Mouse (Mus musculus) lung, postnatal 0 days (tissue): ENCODE results near the gene Psmb9. TPM values are rescaled to one million over a fixed set of nuclear protein-coding genes. Genes with fewer than 3 reads are reported as not detected.

Experiments
- ATAC-seq: fragments of 200-750 bp; cut with Nextera tagmentation; 2 replicates; pipeline ENCODE4 v1.8.0; 2017; ENCODE audit warnings: moderate library complexity
- DNase-seq: peaks from one replicate; pipeline ENCODE4 v3.0.0-alpha.2; 2016; ENCODE audit warnings: low spot score
- H3K27ac ChIP-seq: fragments of 300-500 bp; sonication (generic); 2 replicates; pipeline ENCODE4 v1.5.1; 2014; ENCODE audit warnings: antibody characterized with exemption, mild to moderate bottlenecking, low read length, mixed read lengths
- H3K27me3 ChIP-seq: fragments of 300-500 bp; sonication (generic); replicated peaks from 2 replicates; pipeline ENCODE4 v1.6.1; 2014; ENCODE audit warnings: low read length, mixed read lengths; ENCODE audit not compliant: insufficient read depth
- H3K36me3 ChIP-seq: fragments of 300-500 bp; sonication (generic); 2 replicates; pipeline ENCODE4 v1.6.1; 2014; ENCODE audit warnings: low read length, mixed read lengths; ENCODE audit not compliant: insufficient read depth
- H3K4me1 ChIP-seq: fragments of 300-500 bp; sonication (generic); 2 replicates; pipeline ENCODE4 v1.6.1; 2014; ENCODE audit warnings: antibody characterized with exemption, low read depth, low read length, mixed read lengths; ENCODE audit not compliant: insufficient read depth
- H3K4me2 ChIP-seq: fragments of 300-500 bp; sonication (generic); replicated peaks from 2 replicates; pipeline ENCODE4 v1.6.1; 2014; ENCODE audit warnings: low read depth, mild to moderate bottlenecking, low read length, moderate library complexity, mixed read lengths
- H3K4me3 ChIP-seq: fragments of 300-500 bp; sonication (generic); 2 replicates; pipeline ENCODE4 v1.5.1; 2014; ENCODE audit warnings: low read depth, low read length
- H3K9ac ChIP-seq: fragments of 300-500 bp; sonication (generic); replicated peaks from 2 replicates; pipeline ENCODE4 v1.6.1; 2014; ENCODE audit warnings: low read depth, mild to moderate bottlenecking
- H3K9me3 ChIP-seq: fragments of 300-500 bp; sonication (generic); 2 replicates; pipeline ENCODE4 v1.6.1; 2016; ENCODE audit warnings: low read length, mixed read lengths
- CTCF ChIP-seq: IDR thresholded peaks from 2 replicates; pipeline ENCODE4 v1.5.1; 2016; ENCODE audit warnings: antibody characterized with exemption, mild to moderate bottlenecking
- EP300 ChIP-seq: IDR thresholded peaks from 2 replicates; pipeline ENCODE4 v1.6.1; 2016; ENCODE audit warnings: antibody characterized with exemption, mild to moderate bottlenecking, control low read depth
- WGBS: fragments of 180-500 bp; shearing (Covaris S2); extraction: QIAGEN DNeasy Blood & Tissue Kit; methylation state at CpG from one replicate; pipeline ENCODE4 v1.1.7; 2014; 5-methylcytosine and 5-hydroxymethylcytosine counted together
- polyA plus RNA-seq: library from polyadenylated mRNA; unstranded; fragments of >200 nt; fragmentation: Nextera tagmentation; extraction: Ambion mirVana; gene quantifications from 2 replicates; pipeline ENCODE4 v1.2.1, GENCODE M21; 2015

Psmb9 gene
- polyA plus RNA-seq, 1 experiment from 2014 or later: 16.4 TPM

- peak overlapping the region; percentile 83 for H3K4me2 ChIP-seq
- 0 out of 2 replicates have a peak overlapping the region, but pooled peaks have one; percentile 73 for H3K4me3 ChIP-seq
- no peaks in the 10 kb centered on the region for H3K9me3 ChIP-seq
- ATAC-seq (no peak), DNase-seq (no peak)
- H3K9ac ChIP-seq: no peak overlapping the region
- 0 out of 2 replicates have a peak, but pooled peaks cover 7% of the 10 kb centered on the region for H3K27me3 ChIP-seq
- H3K27ac ChIP-seq: no peak overlapping the region
- WGBS: 67% methylated on average over 12 of the region's 12 CpGs
- H3K4me1 ChIP-seq: no peaks in the 10 kb centered on the region
- TF ChIP-seq CTCF: no peak
- TF ChIP-seq EP300: no peak
- H3K36me3 ChIP-seq: no peaks in the 10 kb centered on the region
Measured at GRCm38 (mm10) chr17:34199050-34199619, 11.6 kb upstream of the Psmb9 start.

- H3K27me3 ChIP-seq: 0 out of 2 replicates have a peak, but pooled peaks cover 7% of the 10 kb centered on the region
- 9% methylated on average over 11 of the region's 11 CpGs for WGBS
- ATAC-seq: 0 out of 2 replicates have a peak, but pooled peaks have one; percentile 6
Measured at GRCm38 (mm10) chr17:34198521-34198912, 11.0 kb upstream of the Psmb9 start.

GRCm38 (mm10) chr17:34197904-34198520 lies 10.4 kb upstream of the Psmb9 start:
- Histone ChIP-seq H3K4me2 (peak overlapping the region; percentile 83), H3K27ac (no peak overlapping the region), H3K36me3 (no peaks in the 10 kb centered on the region), H3K27me3 (0 out of 2 replicates have a peak, but pooled peaks cover 7% of the 10 kb centered on the region), H3K9me3 (no peaks in the 10 kb centered on the region), H3K4me3 (peak overlapping the region; percentile 73), H3K9ac (peak overlapping the region; percentile 40; the same call in 1 of the 2 replicates), H3K4me1 (no peaks in the 10 kb centered on the region)
- WGBS: 1% methylated on average over 32 of the region's 32 CpGs
- DNase-seq: peak; percentile 76
- ATAC-seq: peak; percentile 72
- TF ChIP-seq CTCF: no peak
- TF ChIP-seq EP300: no peak

More at GRCm38 (mm10) chr17:34198521-34198912, 11.0 kb upstream of the Psmb9 start:
- H3K36me3 ChIP-seq: no peaks in the 10 kb centered on the region
- H3K4me3 ChIP-seq: peak overlapping the region; percentile 73
- TF ChIP-seq CTCF (no peak), EP300 (no peak)
- no peak for DNase-seq
- no peak overlapping the region for H3K27ac ChIP-seq
- H3K9me3 ChIP-seq: no peaks in the 10 kb centered on the region
- H3K4me1 ChIP-seq: no peaks in the 10 kb centered on the region
- peak overlapping the region; percentile 83 for H3K4me2 ChIP-seq
- H3K9ac ChIP-seq: peak overlapping the region; percentile 40; the same call in 1 of the 2 replicates

- WGBS: 8% methylated on average over 40 of the region's 41 CpGs
- DNase-seq: peak; percentile 97
- H3K27me3 ChIP-seq: 0 out of 2 replicates have a peak, but pooled peaks cover 7% of the 10 kb centered on the region
Measured at GRCm38 (mm10) chr17:34196941-34197894, 9.7 kb upstream of the Psmb9 start, which contains the start of gene Psmb8. Gene Psmb8 (plus strand): TSS chr17:34197721.

GRCm38 (mm10) chr17:34196491-34196890 lies 8.9 kb upstream of the Psmb9 start:
- H3K4me2 ChIP-seq: no peak overlapping the region
- H3K27me3 ChIP-seq: 0 out of 2 replicates have a peak, but pooled peaks cover 7% of the 10 kb centered on the region
- no peaks in the 10 kb centered on the region for H3K4me1 ChIP-seq
- H3K27ac ChIP-seq: no peak overlapping the region
- H3K9ac ChIP-seq: no peak overlapping the region
- no peak for ATAC-seq
- H3K9me3 ChIP-seq: no peaks in the 10 kb centered on the region
- WGBS: 47% methylated on average over 12 of the region's 12 CpGs
- DNase-seq: no peak
- no peak overlapping the region for H3K4me3 ChIP-seq
- no peak for TF ChIP-seq CTCF
- TF ChIP-seq EP300: no peak
- no peaks in the 10 kb centered on the region for H3K36me3 ChIP-seq

More at GRCm38 (mm10) chr17:34196941-34197894, 9.7 kb upstream of the Psmb9 start, which contains the start of gene Psmb8:
- peak within 1 kb of the TSS; percentile 40; the same call in 1 of the 2 replicates for H3K9ac ChIP-seq
- H3K9me3 ChIP-seq: no peaks in the 10 kb centered on the region
- H3K36me3 ChIP-seq: no peaks in the 10 kb centered on the region
- peak; percentile 97 for ATAC-seq
- H3K4me3 ChIP-seq: peak within 1 kb of the TSS; percentile 73
- H3K4me1 ChIP-seq: no peaks in the 10 kb centered on the region
- peak; percentile 2; the same call in 1 of the 2 replicates for TF ChIP-seq CTCF
- TF ChIP-seq EP300: no peak
- peak within 1 kb of the TSS; percentile 83 for H3K4me2 ChIP-seq
- no peak within 1 kb of the TSS for H3K27ac ChIP-seq
